Mouse (Mus musculus): ENCODE measurements around the gene Fam169b. TPM values are rescaled to one million over a fixed set of nuclear protein-coding genes. Genes with fewer than 3 reads are reported as not detected.

Gene Fam169b
- polyA plus RNA-seq (2017; shearing (Covaris generic)) = 100 to 1,000 TPM; 124 to 148 TPM

DNA sequence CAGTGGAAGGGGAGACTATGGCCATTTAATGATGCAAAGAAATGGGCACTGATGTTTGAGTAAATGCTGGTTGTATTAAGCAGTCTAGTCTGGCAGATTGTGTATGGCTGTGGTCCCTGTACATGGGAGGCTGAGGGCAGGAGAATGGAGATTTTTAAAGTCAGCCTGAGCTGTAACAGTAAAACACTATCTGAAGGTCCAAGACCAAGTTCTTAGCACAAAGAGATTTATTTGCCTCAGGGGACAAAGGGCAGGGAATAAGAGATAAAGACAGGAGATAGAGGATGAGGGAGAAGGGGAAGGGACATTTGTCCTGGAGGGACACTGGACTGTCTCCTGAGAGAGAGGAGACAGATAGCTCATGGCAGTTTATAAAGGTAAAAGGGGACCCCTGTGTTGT is at the start of gene Fam169b:
Gene Fam169b, plus strand, starts transcription at position 325 of the 400 bp plus-strand sequence.
- ATAC-seq = no peak

GRCm38 (mm10) chr7:68224006-68224405 is 49.6 kb upstream of the Fam169b start:
- ATAC-seq = no peak

DNA sequence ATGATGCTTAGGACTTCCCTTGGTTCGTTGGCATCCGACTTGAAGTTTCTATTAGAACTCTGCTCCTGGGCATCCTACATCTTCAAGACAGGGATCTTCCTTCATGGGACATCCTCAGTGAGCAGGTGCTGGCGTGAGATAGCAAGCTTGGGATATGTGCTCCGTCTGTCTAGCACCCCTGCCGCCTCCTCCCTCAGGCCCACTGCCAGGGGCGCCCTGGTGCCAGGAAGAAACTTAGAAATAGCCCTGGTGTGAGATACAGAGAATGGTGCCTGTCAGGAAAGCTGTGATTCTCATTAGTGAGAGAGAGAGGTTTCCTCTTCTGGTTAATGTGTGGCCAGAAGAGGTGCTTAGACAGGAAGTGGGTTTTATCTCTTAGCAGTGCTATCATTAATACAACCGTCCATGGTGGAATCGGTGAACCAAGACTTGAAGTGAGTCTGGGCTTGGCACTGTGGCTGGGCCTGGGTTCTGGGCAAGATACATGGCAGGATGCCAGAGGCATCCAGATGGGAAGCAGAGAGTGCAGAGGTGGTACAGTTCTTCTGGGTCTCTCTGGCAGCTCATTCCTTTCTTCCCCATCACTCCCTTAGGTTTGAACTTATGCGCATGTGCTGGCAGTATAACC is 48.1 kb upstream of the Fam169b start:
- peak; percentile 93 for ATAC-seq

- ATAC-seq = no peak
Measured at GRCm38 (mm10) chr7:68227021-68227420, 46.6 kb upstream of the Fam169b start.

DNA sequence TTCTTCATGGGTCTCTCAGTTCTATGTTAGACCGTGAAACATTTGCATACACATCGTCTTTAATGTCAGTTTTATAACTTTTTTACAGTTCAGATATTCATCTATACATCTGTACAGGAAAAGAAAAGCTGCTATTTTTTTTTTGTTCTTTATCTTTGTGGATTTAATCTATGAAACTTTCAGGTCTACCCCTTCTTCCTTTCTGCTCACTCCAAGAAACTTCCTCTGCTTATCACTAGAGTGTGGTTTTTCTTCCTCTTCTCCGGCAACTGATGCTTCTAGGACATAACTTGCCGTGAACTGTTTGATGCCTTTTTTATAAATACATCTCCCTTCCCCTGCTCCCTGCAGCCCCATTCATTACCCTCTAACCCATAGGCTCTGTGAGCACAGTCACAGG is 46.0 kb upstream of the Fam169b start:
- ATAC-seq = no peak

- ATAC-seq = no peak
Measured at GRCm38 (mm10) chr7:68228491-68228890, 45.1 kb upstream of the Fam169b start.

- no peak for ATAC-seq
Measured at GRCm38 (mm10) chr7:68230831-68231230, 42.8 kb upstream of the Fam169b start.

GRCm38 (mm10) chr7:68232521-68232920 is 41.1 kb upstream of the Fam169b start:
- no peak for ATAC-seq

DNA sequence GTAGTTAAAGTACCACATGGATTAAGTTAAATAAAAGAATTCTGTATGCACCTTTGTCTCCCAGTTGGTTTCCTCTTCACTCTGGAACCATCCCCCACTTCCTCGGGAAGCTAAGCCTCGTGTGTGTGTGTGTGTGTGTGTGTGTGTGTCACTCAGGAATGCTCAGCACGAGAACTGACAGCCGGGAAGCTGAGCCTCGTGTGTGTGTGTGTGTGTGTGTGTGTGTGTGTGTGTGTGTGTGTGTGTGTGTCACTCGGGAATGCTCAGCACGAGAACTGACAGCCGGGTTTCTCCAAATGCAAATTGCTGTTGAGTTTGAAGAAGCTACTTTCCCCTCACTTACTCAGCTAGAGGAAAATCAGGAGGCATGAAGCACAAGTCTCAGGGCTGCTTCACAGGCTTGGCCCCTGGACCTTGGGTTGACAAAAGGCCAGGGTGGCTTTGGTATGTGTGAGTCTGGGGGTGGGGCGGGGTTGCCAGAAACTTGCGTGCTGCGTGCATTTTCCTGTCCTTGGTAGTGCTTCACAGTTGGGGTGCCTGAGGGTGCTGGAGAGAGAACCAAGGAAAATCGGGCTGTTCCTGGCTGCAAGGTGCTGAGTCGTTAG is 39.9 kb upstream of the Fam169b start:
- ATAC-seq = no peak

- no peak for ATAC-seq
Measured at GRCm38 (mm10) chr7:68236817-68237216, 36.8 kb upstream of the Fam169b start.

DNA sequence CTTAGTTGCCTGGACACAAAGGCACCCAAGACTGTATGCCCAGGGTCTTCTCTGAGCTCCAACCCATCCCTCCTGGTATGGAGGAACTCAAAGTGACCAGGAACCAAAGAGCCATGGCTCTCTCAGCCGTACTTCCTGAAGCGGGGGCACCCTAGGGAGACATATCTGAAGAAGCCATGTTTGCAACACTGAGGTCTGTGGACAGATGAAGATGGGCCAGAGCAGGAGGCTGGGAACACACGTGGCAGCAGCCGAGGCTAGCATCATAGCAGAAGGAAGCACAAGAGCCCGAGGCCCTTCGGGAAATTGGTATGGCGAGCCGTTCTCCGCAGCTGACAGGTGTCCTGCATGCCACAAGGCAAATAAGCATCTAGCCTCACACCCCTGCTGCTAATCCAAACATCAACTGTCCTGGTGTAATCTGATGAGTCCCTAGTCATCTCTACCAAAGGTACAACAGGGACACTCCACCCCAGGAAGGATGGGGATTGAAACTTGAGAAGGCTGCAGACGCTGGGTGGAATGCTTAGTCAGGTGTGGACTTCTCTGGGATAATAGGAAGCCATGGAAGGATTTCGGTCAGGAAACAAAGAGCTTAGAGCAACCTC is 34.3 kb upstream of the Fam169b start:
- no peak for ATAC-seq

DNA sequence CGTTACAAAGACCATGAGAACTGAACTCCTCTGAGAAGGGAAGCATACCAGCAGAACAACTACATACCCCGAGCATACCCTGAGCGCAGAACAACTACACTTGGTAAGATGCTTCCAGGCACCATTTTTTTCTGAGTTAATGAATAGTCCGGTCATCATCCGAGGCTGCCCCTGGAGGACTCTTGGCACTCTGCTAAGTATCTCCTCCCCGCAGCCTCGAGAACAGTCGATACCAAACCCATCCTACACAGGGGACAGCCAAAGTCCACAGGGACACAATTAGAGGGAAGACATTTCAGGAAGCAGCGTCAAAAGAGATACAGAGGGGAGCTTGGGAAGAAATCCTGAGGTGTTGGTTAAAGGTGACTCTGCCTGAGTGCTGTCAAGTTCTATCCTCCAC is 32.4 kb upstream of the Fam169b start:
- ATAC-seq = no peak

- no peak for ATAC-seq
Measured at GRCm38 (mm10) chr7:68245681-68246080, 28.0 kb upstream of the Fam169b start.

GRCm38 (mm10) chr7:68246249-68246648 is 27.4 kb upstream of the Fam169b start:
- no peak for ATAC-seq

DNA sequence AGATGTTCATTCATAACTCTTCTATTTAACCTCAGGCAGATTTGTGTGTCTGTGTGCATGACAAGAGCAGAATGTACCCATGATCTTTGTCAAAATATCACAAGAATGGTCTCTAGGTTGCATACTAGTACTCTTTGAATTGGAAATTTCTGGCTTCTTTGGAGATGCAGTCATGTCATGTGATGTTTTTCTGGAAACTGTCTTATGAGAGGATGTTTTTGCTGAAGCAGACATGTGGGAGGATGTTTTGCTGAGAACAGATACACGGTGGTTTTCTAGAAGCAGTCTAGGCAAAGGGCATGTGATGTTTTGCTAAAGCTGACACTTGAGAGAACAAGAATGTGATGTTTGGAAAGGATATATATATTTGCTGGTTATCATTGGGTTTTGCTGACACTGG is 23.2 kb upstream of the Fam169b start:
- ATAC-seq = peak; percentile 88

DNA sequence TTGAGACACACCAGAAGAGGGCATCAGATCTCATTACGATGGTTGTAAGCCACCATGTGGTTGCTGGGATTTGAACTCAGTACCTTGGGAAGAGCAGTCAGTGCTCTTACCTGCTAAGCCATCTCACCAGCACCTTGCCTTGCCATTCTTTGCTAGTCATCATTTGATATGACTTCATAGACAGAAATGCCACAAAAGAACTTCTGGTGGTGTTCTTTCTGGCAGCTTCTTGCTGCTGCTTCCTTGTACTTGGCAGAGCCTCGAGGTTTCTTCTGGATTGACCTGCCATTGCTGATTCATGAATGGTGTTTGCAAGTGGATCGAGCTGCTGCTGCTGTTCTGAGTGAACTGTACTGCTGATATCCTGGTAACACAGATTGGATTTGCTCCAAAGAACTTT is 22.7 kb upstream of the Fam169b start:
- no peak for ATAC-seq

DNA sequence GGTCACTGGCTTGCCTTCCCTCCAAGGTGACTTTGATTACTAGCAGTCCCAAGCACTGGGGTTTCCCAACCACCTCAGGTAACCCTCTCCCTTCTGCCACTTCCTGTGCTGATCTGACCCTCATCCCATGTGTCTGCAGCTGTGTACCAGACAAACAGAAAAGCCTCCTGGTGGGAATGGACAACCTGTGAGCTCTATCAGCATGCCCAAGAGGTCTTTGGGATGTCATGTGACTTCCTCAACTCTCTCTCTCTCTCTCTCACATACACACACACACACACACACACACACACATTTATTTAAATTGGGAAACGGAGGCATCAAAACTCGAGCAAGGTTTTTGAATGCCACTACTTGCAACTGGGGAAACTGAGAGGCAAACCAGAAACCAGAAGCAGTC is 15.9 kb upstream of the Fam169b start:
- peak; percentile 67 for ATAC-seq

- peak; percentile 30 for ATAC-seq
Measured at GRCm38 (mm10) chr7:68258326-68259150, 15.1 kb upstream of the Fam169b start.

GRCm38 (mm10) chr7:68259523-68260081 is 14.0 kb upstream of the Fam169b start:
- no peak for ATAC-seq

- ATAC-seq = no peak
Measured at GRCm38 (mm10) chr7:68262612-68263200, 10.9 kb upstream of the Fam169b start.

- ATAC-seq = peak; percentile 27
Measured at GRCm38 (mm10) chr7:68263346-68264027, 10.2 kb upstream of the Fam169b start.

- ATAC-seq = peak; percentile 11
Measured at GRCm38 (mm10) chr7:68264028-68264453, 9.6 kb upstream of the Fam169b start, which contains the start of gene Pgpep1l. TSS of gene Pgpep1l (minus strand) at chr7:68264233.

All from CD4-positive, CD25-positive, alpha-beta regulatory T cell, adult 4 months (primary cell).